Mouse (Mus musculus): Measurements from ENCODE around the gene Lta.
A peak's percentile ranks its signal among the peaks of the same experiment; 100 is the strongest.

Lta gene

GRCm38 (mm10) chr17:35172445-35173234 lies 32.5 kb downstream of the Lta start:
- H3K27me3 ChIP-seq (ENCODE audit: insufficient read depth, low read length), result peaks cover 39% of the 10 kb centered on the region
- peaks cover 4% of the 10 kb centered on the region; the same call in 1 of the 2 replicates for H3K36me3 ChIP-seq (ENCODE audit: insufficient read depth, low read length)
- no peak overlapping the region for H3K4me3 ChIP-seq (replicated peaks; ENCODE audit: low read length)
- no peaks in the 10 kb centered on the region for H3K9me3 ChIP-seq (ENCODE audit: low read length)
- H3K4me1 ChIP-seq (replicated peaks; ENCODE audit: low read depth, low read length), result no peaks in the 10 kb centered on the region
- TF ChIP-seq POU5F1 (IDR thresholded peaks at IDR 0.05; ENCODE audit: borderline replicate concordance, low read length) (no peak), CTCF (conservative IDR thresholded peaks at IDR 0.05; ENCODE audit: low read length) (no peak), NANOG (IDR thresholded peaks at IDR 0.05; ENCODE audit: borderline replicate concordance, low read length) (no peak)

GRCm38 (mm10) chr17:35168541-35169207 lies 36.5 kb downstream of the Lta start:
- H3K36me3 ChIP-seq (ENCODE audit: insufficient read depth, low read length), result peaks cover 8% of the 10 kb centered on the region; the same call in 1 of the 2 replicates
- no peak for TF ChIP-seq NANOG (IDR thresholded peaks at IDR 0.05; ENCODE audit: borderline replicate concordance, low read length)
- TF ChIP-seq CTCF (conservative IDR thresholded peaks at IDR 0.05; ENCODE audit: low read length), result peak; percentile 71
- no peak overlapping the region for H3K4me3 ChIP-seq (replicated peaks; ENCODE audit: low read length)
- peaks cover 13% of the 10 kb centered on the region for H3K4me1 ChIP-seq (replicated peaks; ENCODE audit: low read depth, low read length)
- peaks cover 31% of the 10 kb centered on the region for H3K27me3 ChIP-seq (ENCODE audit: insufficient read depth, low read length)
- no peaks in the 10 kb centered on the region for H3K9me3 ChIP-seq (ENCODE audit: low read length)

- TF ChIP-seq CTCF (conservative IDR thresholded peaks at IDR 0.05; ENCODE audit: low read length) (no peak), POU5F1 (IDR thresholded peaks at IDR 0.05; ENCODE audit: borderline replicate concordance, low read length) (no peak), NANOG (IDR thresholded peaks at IDR 0.05; ENCODE audit: borderline replicate concordance, low read length) (no peak)
- H3K36me3 ChIP-seq (ENCODE audit: insufficient read depth, low read length), result peaks cover 17% of the 10 kb centered on the region
- no peaks in the 10 kb centered on the region for H3K9me3 ChIP-seq (ENCODE audit: low read length)
- peaks cover 21% of the 10 kb centered on the region for H3K4me1 ChIP-seq (replicated peaks; ENCODE audit: low read depth, low read length)
- H3K27me3 ChIP-seq (ENCODE audit: insufficient read depth, low read length), result peaks cover 23% of the 10 kb centered on the region
- H3K4me3 ChIP-seq (replicated peaks; ENCODE audit: low read length), result no peak overlapping the region
Observed at GRCm38 (mm10) chr17:35167794-35168193, 37.4 kb downstream of the Lta start.

- H3K27me3 ChIP-seq (ENCODE audit: insufficient read depth, low read length), result peaks cover 11% of the 10 kb centered on the region; the same call in 1 of the 2 replicates
- H3K4me3 ChIP-seq (replicated peaks; ENCODE audit: low read length), result peak overlapping the region; percentile 83; the same call in 1 of the 2 replicates
- no peak for TF ChIP-seq NANOG (IDR thresholded peaks at IDR 0.05; ENCODE audit: borderline replicate concordance, low read length)
- TF ChIP-seq CTCF (conservative IDR thresholded peaks at IDR 0.05; ENCODE audit: low read length), result peak; percentile 62
- H3K4me1 ChIP-seq (replicated peaks; ENCODE audit: low read depth, low read length), result peaks cover 34% of the 10 kb centered on the region
- no peaks in the 10 kb centered on the region for H3K9me3 ChIP-seq (ENCODE audit: low read length)
- peaks cover 30% of the 10 kb centered on the region for H3K36me3 ChIP-seq (ENCODE audit: insufficient read depth, low read length)
Observed at GRCm38 (mm10) chr17:35166352-35167035, 38.7 kb downstream of the Lta start.

- Histone ChIP-seq H3K9me3 (ENCODE audit: low read length) (no peaks in the 10 kb centered on the region), H3K36me3 (ENCODE audit: insufficient read depth, low read length) (peaks cover 39% of the 10 kb centered on the region), H3K4me1 (replicated peaks; ENCODE audit: low read depth, low read length) (peaks cover 43% of the 10 kb centered on the region), H3K27me3 (ENCODE audit: insufficient read depth, low read length) (0 out of 2 replicates have a peak, but pooled peaks cover 3% of the 10 kb centered on the region), H3K4me3 (replicated peaks; ENCODE audit: low read length) (peak overlapping the region; percentile 83)
- TF ChIP-seq POU5F1 (IDR thresholded peaks at IDR 0.05; ENCODE audit: borderline replicate concordance, low read length) (peak; percentile 78; the same call in 1 of the 2 replicates), CTCF (conservative IDR thresholded peaks at IDR 0.05; ENCODE audit: low read length) (no peak)
Observed at GRCm38 (mm10) chr17:35165451-35166155, 39.5 kb downstream of the Lta start.

- TF ChIP-seq CTCF (conservative IDR thresholded peaks at IDR 0.05; ENCODE audit: low read length), result no peak
- TF ChIP-seq POU5F1 (IDR thresholded peaks at IDR 0.05; ENCODE audit: borderline replicate concordance, low read length), result no peak
- TF ChIP-seq NANOG (IDR thresholded peaks at IDR 0.05; ENCODE audit: borderline replicate concordance, low read length), result no peak
- Histone ChIP-seq H3K4me1 (replicated peaks; ENCODE audit: low read depth, low read length) (peaks cover 51% of the 10 kb centered on the region), H3K9me3 (ENCODE audit: low read length) (no peaks in the 10 kb centered on the region), H3K36me3 (ENCODE audit: insufficient read depth, low read length) (peaks cover 47% of the 10 kb centered on the region), H3K4me3 (replicated peaks; ENCODE audit: low read length) (peak within 1 kb of the TSS; percentile 99), H3K27me3 (ENCODE audit: insufficient read depth, low read length) (no peaks in the 10 kb centered on the region)
Observed at GRCm38 (mm10) chr17:35164568-35165450, 40.3 kb downstream of the Lta start, which contains the start of gene Prrc2a. Gene Prrc2a, minus strand, starts transcription at chr17:35164897.

- H3K4me1 ChIP-seq (replicated peaks; ENCODE audit: low read depth, low read length), result peaks cover 57% of the 10 kb centered on the region
- peak overlapping the region; percentile 99 for H3K4me3 ChIP-seq (replicated peaks; ENCODE audit: low read length)
- no peak for TF ChIP-seq POU5F1 (IDR thresholded peaks at IDR 0.05; ENCODE audit: borderline replicate concordance, low read length)
- no peak for TF ChIP-seq CTCF (conservative IDR thresholded peaks at IDR 0.05; ENCODE audit: low read length)
- TF ChIP-seq NANOG (IDR thresholded peaks at IDR 0.05; ENCODE audit: borderline replicate concordance, low read length), result no peak
- peaks cover 53% of the 10 kb centered on the region for H3K36me3 ChIP-seq (ENCODE audit: insufficient read depth, low read length)
- no peaks in the 10 kb centered on the region for H3K27me3 ChIP-seq (ENCODE audit: insufficient read depth, low read length)
- no peaks in the 10 kb centered on the region for H3K9me3 ChIP-seq (ENCODE audit: low read length)
Observed at GRCm38 (mm10) chr17:35164218-35164567, 41.0 kb downstream of the Lta start.

Data from E14TG2a.4 (cell line).